Mouse (Mus musculus) MEL (cell line): ENCODE measurements around the gene P2ry2. TPM values are rescaled to one million over a fixed set of nuclear protein-coding genes. Genes with fewer than 3 reads are reported as not detected.

ENCODE experiments used
- DNase-seq: peaks from one replicate; pipeline ENCODE4 v3.0.0; 2011; ENCODE audit warnings: low read depth, low spot score
- H3K27ac ChIP-seq: 2 replicates; pipeline ENCODE4 v1.5.1; 2012; ENCODE audit warnings: low read depth, mild to moderate bottlenecking, control low read depth, low read length, moderate library complexity; ENCODE audit not compliant: control insufficient read depth
- H3K27me3 ChIP-seq, 2 experiments: fragments of 150-350 bp in 1 of 2; sonication (generic) in 1 of 2; 2 replicates each; pipeline ENCODE4 v1.6.1; 2012; ENCODE audit warnings: low read length in 2 of 2, mild to moderate bottlenecking in 2 of 2, improper control_type of control experiment in 1 of 2, moderate library complexity in 1 of 2; ENCODE audit not compliant: insufficient read depth in 2 of 2, control insufficient read depth in 1 of 2
- H3K36me3 ChIP-seq, 2 experiments: 2 replicates each; pipeline ENCODE4 v1.6.1; 2012 to 2014; ENCODE audit warnings: low read length in 2 of 2, improper control_type of control experiment in 1 of 2, inconsistent platforms in 1 of 2, mild to moderate bottlenecking in 1 of 2; ENCODE audit not compliant: insufficient read depth in 2 of 2, control insufficient read depth in 1 of 2
- H3K4me1 ChIP-seq, 2 experiments: fragments of 150-350 bp in 1 of 2; sonication (generic) in 1 of 2; 2 replicates each; pipeline ENCODE4 v1.6.1; 2012; ENCODE audit warnings: low read length in 2 of 2, improper control_type of control experiment in 1 of 2, mild to moderate bottlenecking in 1 of 2; ENCODE audit not compliant: insufficient read depth in 2 of 2, control insufficient read depth in 1 of 2
- H3K4me3 ChIP-seq, 2 experiments: fragments of 150-350 bp in 1 of 2; sonication (generic) in 1 of 2; 2 replicates each; pipeline ENCODE4 v1.5.1; 2012; ENCODE audit warnings: low read depth in 2 of 2, low read length in 2 of 2, mild to moderate bottlenecking in 2 of 2, moderate library complexity in 2 of 2, control low read depth in 1 of 2, improper control_type of control experiment in 1 of 2; ENCODE audit not compliant: control insufficient read depth in 1 of 2, insufficient read depth in 1 of 2
- H3K79me2 ChIP-seq: 2 replicates; pipeline ENCODE4 v1.6.1; 2012; ENCODE audit warnings: mild to moderate bottlenecking, low read length, moderate library complexity; ENCODE audit not compliant: control insufficient read depth, poor library complexity, insufficient read depth
- H3K9ac ChIP-seq: 2 replicates; pipeline ENCODE4 v1.6.1; 2012; ENCODE audit warnings: low read depth, mild to moderate bottlenecking, control low read depth, low read length, moderate library complexity; ENCODE audit not compliant: control insufficient read depth, poor library complexity, severe bottlenecking
- H3K9me3 ChIP-seq: fragments of 150-350 bp; sonication (generic); replicated peaks from 2 replicates; pipeline ENCODE4 v1.6.1; 2012; ENCODE audit warnings: mild to moderate bottlenecking, low read length, improper control_type of control experiment, moderate library complexity; ENCODE audit not compliant: insufficient read depth
- BHLHE40 ChIP-seq: IDR thresholded peaks from 2 replicates; pipeline ENCODE4 v1.6.1; 2012; ENCODE audit warnings: low read depth, mild to moderate bottlenecking, inconsistent platforms, low read length, improper control_type of control experiment, borderline replicate concordance
- CHD1 ChIP-seq: IDR thresholded peaks from 2 replicates; pipeline ENCODE4 v1.6.1; 2012; ENCODE audit warnings: low read depth, mild to moderate bottlenecking, inconsistent platforms, low read length, improper control_type of control experiment
- CHD2 ChIP-seq: IDR thresholded peaks from 2 replicates; pipeline ENCODE4 v1.6.1; 2011; ENCODE audit warnings: low read length, improper control_type of control experiment
- EP300 ChIP-seq, 2 experiments: IDR thresholded peaks; 2 replicates each; pipeline ENCODE4 v1.6.1; 2011; ENCODE audit warnings: improper control_type of control experiment in 2 of 2, low read length in 2 of 2, low read depth in 1 of 2, mild to moderate bottlenecking in 1 of 2
- ETS1 ChIP-seq: IDR thresholded peaks from 2 replicates; pipeline ENCODE4 v1.6.1; 2012; ENCODE audit warnings: low read depth, mild to moderate bottlenecking, inconsistent platforms, low read length, improper control_type of control experiment, moderate library complexity
- GABPA ChIP-seq: IDR thresholded peaks from 2 replicates; pipeline ENCODE4 v1.6.1; 2012; ENCODE audit warnings: low read depth, mild to moderate bottlenecking, inconsistent platforms, low read length, improper control_type of control experiment, moderate library complexity
- MAFK ChIP-seq: IDR thresholded peaks from 2 replicates; pipeline ENCODE4 v1.6.1; 2011; ENCODE audit warnings: low read depth, mild to moderate bottlenecking, low read length, improper control_type of control experiment, borderline replicate concordance
- MXI1 ChIP-seq: IDR thresholded peaks from 2 replicates; pipeline ENCODE4 v1.6.1; 2011; ENCODE audit warnings: mild to moderate bottlenecking, low read depth, low read length, improper control_type of control experiment
- NELFE ChIP-seq: IDR thresholded peaks from 2 replicates; pipeline ENCODE4 v1.6.1; 2011; ENCODE audit warnings: low read depth, low read length, improper control_type of control experiment
- NRF1 ChIP-seq: IDR thresholded peaks from 2 replicates; pipeline ENCODE4 v1.6.1; 2014; ENCODE audit warnings: low read depth, mild to moderate bottlenecking, inconsistent platforms, low read length, improper control_type of control experiment, moderate library complexity; ENCODE audit not compliant: poor library complexity, insufficient read depth, severe bottlenecking
- POLR2AphosphoS2 ChIP-seq: IDR thresholded peaks from 2 replicates; pipeline ENCODE4 v1.6.1; 2011; ENCODE audit warnings: low read length, improper control_type of control experiment
- POLR2AphosphoS5 ChIP-seq: IDR thresholded peaks from 2 replicates; pipeline ENCODE4 v1.6.1; 2012; ENCODE audit warnings: low read depth, borderline replicate concordance, mild to moderate bottlenecking, inconsistent platforms, low read length, moderate library complexity, mixed read lengths
- TAL1 ChIP-seq: IDR thresholded peaks from 2 replicates; pipeline ENCODE4 v1.6.1; 2012; ENCODE audit warnings: mild to moderate bottlenecking, inconsistent platforms, low read length, moderate library complexity, mixed read lengths
- ZNF384 ChIP-seq: IDR thresholded peaks from 2 replicates; pipeline ENCODE4 v1.6.1; 2012; ENCODE audit warnings: low read depth, mild to moderate bottlenecking, inconsistent platforms, low read length, improper control_type of control experiment
- polyA plus RNA-seq, 2 experiments: library from polyadenylated mRNA; stranded (reverse) in 1 of 2; unstranded in 1 of 2; fragments of >175 nt in 1 of 2; fragments of >200 nt in 1 of 2; gene quantifications; 2 replicates each; pipeline versions ENCODE4 v1.2.1 to v1.2.4; 2012; ENCODE audit warnings: low replicate concordance in 2 of 2, low read depth in 1 of 2; ENCODE audit not compliant: insufficient read length in 2 of 2, insufficient read depth in 1 of 2, missing spikeins in 1 of 2
- total RNA-seq: library from RNA; depleted of rRNA; stranded (reverse); fragments of 300-350 nt; gene quantifications from 2 replicates; pipeline ENCODE4 v1.2.3, GENCODE M21; 2012

Gene P2ry2
- total and polyA plus RNA-seq, 3 experiments: 0.23 to 0.86 TPM; not detected in 1

DNA sequence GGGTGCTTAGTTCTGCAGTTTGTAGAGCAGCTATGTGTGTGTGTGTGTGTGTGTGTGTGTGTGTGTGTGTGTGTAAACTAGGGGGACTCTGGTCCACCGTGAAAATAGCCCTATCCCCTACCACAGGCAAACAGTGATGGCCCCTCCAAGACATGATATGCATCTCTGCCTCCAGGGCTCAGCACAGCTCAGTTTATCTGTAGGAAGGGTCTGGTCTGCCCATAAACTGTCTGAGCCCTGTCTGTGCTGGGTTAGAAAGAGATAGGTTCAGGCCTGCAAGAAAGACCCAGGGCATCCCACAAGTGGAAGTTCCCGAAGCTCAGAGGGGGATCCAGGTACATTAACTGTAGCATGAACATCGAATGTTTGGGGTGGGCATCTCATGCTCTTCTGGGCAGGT lies 16.7 kb downstream of the P2ry2 start:
- DNase-seq: peak; percentile 21
- H3K27me3 ChIP-seq: 0 out of 4 replicates have a peak, but pooled peaks cover 0 to 2% of the 10 kb centered on the region in 2 experiments
- no peak overlapping the region for H3K27ac ChIP-seq
- 0 out of 4 replicates have a peak, but pooled peaks of 1 of the 2 experiments have one; percentile 15 for TF ChIP-seq EP300 (IDR thresholded peaks at IDR 0.05; ENCODE audit: low read depth in 1 of 2, low read length in 2 of 2)
- TF ChIP-seq BHLHE40: no peak
- no peak for TF ChIP-seq CHD1
- TF ChIP-seq ETS1: no peak
- TF ChIP-seq POLR2AphosphoS2: no peak
- TF ChIP-seq CHD2: no peak
- no peak for TF ChIP-seq TAL1
- peaks cover 0 to 6% of the 10 kb centered on the region in 2 experiments; a peak in 1 of 4 replicates for H3K36me3 ChIP-seq
- no peak overlapping the region for H3K9ac ChIP-seq
- peaks cover 0 to 20% of the 10 kb centered on the region in 2 experiments; a peak in 2 of 4 replicates for H3K4me1 ChIP-seq
- no peaks in the 10 kb centered on the region for H3K9me3 ChIP-seq
- H3K4me3 ChIP-seq: no peak overlapping the region
- no peaks in the 10 kb centered on the region for H3K79me2 ChIP-seq

DNA sequence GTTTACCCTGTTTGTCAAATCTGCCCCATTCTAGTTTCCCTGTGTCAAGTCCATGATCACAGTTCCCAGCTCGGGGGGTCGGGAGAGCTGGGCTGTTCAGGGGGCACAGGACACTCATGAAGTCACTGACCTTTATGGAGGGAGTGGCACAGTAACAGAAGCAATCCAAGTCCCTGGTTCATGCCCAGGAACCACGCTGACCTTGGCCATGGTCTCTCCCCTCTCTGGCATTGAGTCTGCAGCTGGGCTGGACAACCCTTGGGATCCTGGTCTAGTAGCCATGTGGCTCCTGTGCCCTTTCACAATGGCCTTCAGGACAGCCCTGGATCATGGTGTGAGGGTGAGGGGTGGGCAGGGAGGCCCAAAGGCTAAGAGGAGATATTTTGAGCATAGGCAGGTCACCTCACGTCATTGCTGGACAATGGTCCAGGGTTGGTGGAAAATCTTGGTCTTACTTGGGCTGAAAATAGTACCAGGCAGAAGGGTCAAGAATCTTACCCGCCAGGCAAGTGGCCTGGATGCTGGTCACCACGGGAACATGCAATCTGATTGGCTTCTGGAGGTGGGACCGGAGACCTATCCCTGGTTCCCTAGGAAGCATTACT lies 17.3 kb downstream of the P2ry2 start:
- H3K9ac ChIP-seq: no peak overlapping the region
- H3K79me2 ChIP-seq: no peaks in the 10 kb centered on the region
- H3K4me3 ChIP-seq: no peak overlapping the region
- H3K4me1 ChIP-seq: peaks cover 0 to 20% of the 10 kb centered on the region in 2 experiments; a peak in 2 of 4 replicates
- TF ChIP-seq GABPA (no peak), ZNF384 (no peak), POLR2AphosphoS5 (no peak), MAFK (no peak), CHD1 (no peak), NRF1 (no peak), MXI1 (no peak), NELFE (no peak)
- no peaks in the 10 kb centered on the region for H3K9me3 ChIP-seq
- DNase-seq: no peak
- H3K27me3 ChIP-seq: no peaks in the 10 kb centered on the region
- H3K27ac ChIP-seq: no peak overlapping the region
- peaks cover 0 to 6% of the 10 kb centered on the region in 2 experiments; a peak in 1 of 4 replicates for H3K36me3 ChIP-seq
